Mouse (Mus musculus): ENCODE measurements around the gene Egfr.

Gene Egfr

GRCm38 (mm10) chr11:16752007-16752348 lies at the start of gene Egfr:
Gene Egfr, plus strand, starts transcription at chr11:16752203.
- DNase-seq, result peak; percentile 73

- no peak for DNase-seq
Measured at GRCm38 (mm10) chr11:16703221-16703620, 48.8 kb upstream of the Egfr start.

GRCm38 (mm10) chr11:16735083-16735644 lies 16.8 kb upstream of the Egfr start:
- DNase-seq, result no peak

GRCm38 (mm10) chr11:16737323-16737722 lies 14.7 kb upstream of the Egfr start:
- no peak for DNase-seq

- no peak for DNase-seq
Measured at GRCm38 (mm10) chr11:16738691-16739090, 13.3 kb upstream of the Egfr start.

- DNase-seq, result no peak
Measured at GRCm38 (mm10) chr11:16739155-16739554, 12.8 kb upstream of the Egfr start.

- no peak for DNase-seq
Measured at GRCm38 (mm10) chr11:16740691-16741611, 11.1 kb upstream of the Egfr start.

GRCm38 (mm10) chr11:16742251-16742650 lies 9.8 kb upstream of the Egfr start:
- DNase-seq, result no peak

GRCm38 (mm10) chr11:16742821-16743220 lies 9.2 kb upstream of the Egfr start:
- DNase-seq, result no peak

- no peak for DNase-seq
Measured at GRCm38 (mm10) chr11:16751457-16751982, 483 bp upstream of the Egfr start.

- DNase-seq, result peak; percentile 54
Measured at GRCm38 (mm10) chr11:16752349-16753153, 548 bp downstream of the Egfr start.

- no peak for DNase-seq
Measured at GRCm38 (mm10) chr11:16753154-16754040, 1.4 kb downstream of the Egfr start.

- no peak for DNase-seq
Measured at GRCm38 (mm10) chr11:16759930-16760329, 7.9 kb downstream of the Egfr start.

GRCm38 (mm10) chr11:16761184-16761583 lies 9.2 kb downstream of the Egfr start:
- no peak for DNase-seq

GRCm38 (mm10) chr11:16766038-16766815 lies 14.2 kb downstream of the Egfr start:
- no peak for DNase-seq

GRCm38 (mm10) chr11:16767984-16768383 lies 16.0 kb downstream of the Egfr start:
- no peak for DNase-seq

GRCm38 (mm10) chr11:16769276-16769675 lies 17.3 kb downstream of the Egfr start:
- no peak for DNase-seq

- no peak for DNase-seq
Measured at GRCm38 (mm10) chr11:16769709-16770303, 17.8 kb downstream of the Egfr start.

GRCm38 (mm10) chr11:16770966-16771365 lies 19.0 kb downstream of the Egfr start:
- no peak for DNase-seq

- DNase-seq, result peak; percentile 18
Measured at GRCm38 (mm10) chr11:16772717-16773116, 20.7 kb downstream of the Egfr start.

GRCm38 (mm10) chr11:16776967-16777366 lies 25.0 kb downstream of the Egfr start:
- DNase-seq, result no peak

Measured in embryo, embryonic 11 days (tissue).